Mouse (Mus musculus): ENCODE data around the gene Slc34a1. TPM values are rescaled to one million over a fixed set of nuclear protein-coding genes. Genes with fewer than 3 reads are reported as not detected.

Slc34a1 gene
- polyA plus RNA-seq (2015; fragmentation: Nextera tagmentation; extraction: Ambion mirVana), result not detected in 2 replicates

DNA sequence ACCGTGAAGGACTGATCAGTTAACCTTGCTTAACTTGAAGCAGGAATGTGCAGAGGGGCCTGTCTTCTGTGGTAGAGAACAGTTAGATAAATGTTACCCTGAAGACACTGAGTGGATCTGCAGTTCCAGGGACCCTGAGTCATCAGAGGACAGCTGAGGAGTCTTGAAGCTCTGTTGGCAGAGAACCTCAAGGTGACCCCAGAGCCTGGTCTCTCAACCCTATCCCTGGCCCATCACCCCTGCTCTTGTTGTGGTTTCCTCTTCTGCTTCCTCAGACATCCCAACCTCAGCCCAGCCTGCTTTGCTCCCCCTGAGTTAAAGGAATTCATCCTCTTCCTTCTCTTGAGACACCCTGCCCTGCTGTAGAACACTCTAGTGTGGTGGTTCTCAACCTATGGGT is at the start of gene Slc34a1:
Slc34a1 (plus strand) TSS at position 100 of the 400 bp plus-strand sequence.
- H3K36me3 ChIP-seq (ENCODE audit: control insufficient read depth, insufficient read depth, low read length), result no peaks in the 10 kb centered on the region
- H3K4me1 ChIP-seq (ENCODE audit: control insufficient read depth, insufficient read depth, low read length), result no peaks in the 10 kb centered on the region
- 80% methylated on average over 1 of the region's 1 CpGs for WGBS
- ATAC-seq, result no peak
- H3K27me3 ChIP-seq (ENCODE audit: control insufficient read depth, insufficient read depth, low read depth, low read length), result no peaks in the 10 kb centered on the region
- no peak within 1 kb of the TSS for H3K9ac ChIP-seq (ENCODE audit: low read depth, low read length)
- H3K4me3 ChIP-seq (ENCODE audit: low read depth, low read length), result no peak within 1 kb of the TSS
- no peak within 1 kb of the TSS for H3K27ac ChIP-seq (ENCODE audit: low read length)
- H3K4me2 ChIP-seq (ENCODE audit: low read length), result no peak within 1 kb of the TSS
- no peaks in the 10 kb centered on the region for H3K9me3 ChIP-seq (replicated peaks; ENCODE audit: control insufficient read depth, low read length, poor library complexity, severe bottlenecking)

DNA sequence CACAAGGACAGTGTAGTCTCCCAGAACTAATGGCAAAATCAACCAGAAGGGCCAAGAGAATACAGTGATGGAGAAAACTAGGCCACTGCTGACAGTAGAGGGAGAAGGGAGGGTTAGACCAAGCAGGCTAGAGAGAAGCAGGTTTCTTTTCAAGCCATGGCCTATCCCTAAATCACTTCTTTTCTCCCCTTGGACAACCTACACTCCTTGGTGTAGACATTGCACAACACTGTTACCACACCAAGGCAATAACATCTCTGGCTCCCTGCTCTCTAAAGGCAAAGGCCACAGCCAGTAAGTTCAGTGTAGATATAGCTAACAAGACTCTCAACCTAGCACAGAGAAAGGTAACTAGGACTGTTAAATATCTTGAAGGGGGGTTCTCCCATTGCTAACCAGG is 36.8 kb upstream of the Slc34a1 start:
- Histone ChIP-seq H3K27me3 (ENCODE audit: control insufficient read depth, insufficient read depth, low read depth, low read length) (no peaks in the 10 kb centered on the region), H3K9ac (ENCODE audit: low read depth, low read length) (0 out of 2 replicates have a peak overlapping the region, but pooled peaks have one; percentile 8), H3K27ac (ENCODE audit: low read length) (no peak overlapping the region), H3K4me3 (ENCODE audit: low read depth, low read length) (peak overlapping the region; percentile 7), H3K36me3 (ENCODE audit: control insufficient read depth, insufficient read depth, low read length) (peaks cover 2% of the 10 kb centered on the region; the same call in 1 of the 2 replicates), H3K4me2 (ENCODE audit: low read length) (peak overlapping the region; percentile 64), H3K4me1 (ENCODE audit: control insufficient read depth, insufficient read depth, low read length) (peaks cover 11% of the 10 kb centered on the region), H3K9me3 (replicated peaks; ENCODE audit: control insufficient read depth, low read length, poor library complexity, severe bottlenecking) (no peaks in the 10 kb centered on the region)
- no peak for ATAC-seq

DNA sequence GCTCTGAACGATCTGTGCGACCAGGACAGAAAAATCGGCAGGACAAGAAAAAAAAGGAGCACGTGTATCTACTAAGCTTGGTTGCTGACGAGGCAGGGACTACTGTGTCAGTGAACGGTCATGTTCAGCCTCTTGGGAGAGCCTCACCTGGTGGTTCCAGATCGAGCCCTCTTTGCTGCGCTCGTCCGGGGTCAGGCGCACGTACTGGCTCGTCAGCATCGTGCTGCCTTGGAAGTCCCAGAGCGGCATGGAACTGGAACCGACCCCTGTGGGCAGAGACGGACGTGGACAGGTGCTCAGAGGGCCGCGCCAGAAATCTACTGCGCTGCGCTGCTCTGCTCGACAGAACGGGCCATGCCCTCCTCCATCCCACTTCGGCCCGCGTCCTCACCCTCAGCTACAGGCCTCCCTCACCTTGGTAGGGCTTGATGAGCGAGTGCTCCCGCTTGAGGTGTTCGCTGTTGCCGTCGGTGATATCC is 36.0 kb upstream of the Slc34a1 start:
- 1% methylated on average over 32 of the region's 32 CpGs for WGBS
- H3K9me3 ChIP-seq (replicated peaks; ENCODE audit: control insufficient read depth, low read length, poor library complexity, severe bottlenecking), result no peaks in the 10 kb centered on the region
- ATAC-seq, result peak; percentile 69

DNA sequence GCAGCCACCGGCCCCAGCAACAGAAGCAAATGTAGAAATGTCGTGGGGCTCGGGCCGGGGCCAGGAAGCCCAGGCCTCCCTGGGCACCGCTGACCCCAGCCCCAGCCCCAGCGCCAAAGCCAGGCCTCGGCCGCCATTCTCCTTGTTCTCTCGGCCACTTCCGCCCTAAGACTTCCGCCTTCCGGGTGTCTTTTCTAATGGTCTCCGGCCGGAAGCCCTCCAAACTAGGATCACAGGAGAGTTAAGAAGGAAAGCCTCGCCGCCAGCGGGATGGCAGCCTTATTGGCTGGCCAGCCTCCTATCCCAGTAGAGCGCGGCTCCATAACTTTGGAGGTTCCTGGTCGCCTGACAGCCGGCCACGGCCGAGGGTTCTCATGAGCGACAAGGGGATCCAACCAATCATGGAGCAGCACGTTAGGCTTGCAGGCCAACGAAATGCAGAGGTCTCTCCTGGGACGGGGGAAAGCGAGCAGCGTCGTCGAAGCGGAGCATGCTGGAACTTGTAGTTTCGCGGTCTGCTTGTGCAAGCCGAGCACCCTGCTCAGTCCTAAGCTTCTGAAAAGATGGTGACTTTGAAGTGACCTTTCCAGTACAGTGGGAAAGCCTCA is 35.4 kb upstream of the Slc34a1 start, which contains the start of gene Lman2:
Lman2 (minus strand) TSS at position 331 of the 608 bp plus-strand sequence.
- Histone ChIP-seq H3K9me3 (replicated peaks; ENCODE audit: control insufficient read depth, low read length, poor library complexity, severe bottlenecking) (no peaks in the 10 kb centered on the region), H3K36me3 (ENCODE audit: control insufficient read depth, insufficient read depth, low read length) (peaks cover 2% of the 10 kb centered on the region; the same call in 1 of the 2 replicates)
- WGBS, result 0% methylated on average over 35 of the region's 35 CpGs

More for the DNA sequence above, 36.0 kb upstream of the Slc34a1 start:
- H3K4me3 ChIP-seq (ENCODE audit: low read depth, low read length), result peak overlapping the region; percentile 71
- peaks cover 2% of the 10 kb centered on the region; the same call in 1 of the 2 replicates for H3K36me3 ChIP-seq (ENCODE audit: control insufficient read depth, insufficient read depth, low read length)
- H3K4me1 ChIP-seq (ENCODE audit: control insufficient read depth, insufficient read depth, low read length), result peaks cover 11% of the 10 kb centered on the region
- H3K27ac ChIP-seq (ENCODE audit: low read length), result peak overlapping the region; percentile 88
- H3K27me3 ChIP-seq (ENCODE audit: control insufficient read depth, insufficient read depth, low read depth, low read length), result no peaks in the 10 kb centered on the region
- H3K9ac ChIP-seq (ENCODE audit: low read depth, low read length), result peak overlapping the region; percentile 91
- peak overlapping the region; percentile 64 for H3K4me2 ChIP-seq (ENCODE audit: low read length)

DNA sequence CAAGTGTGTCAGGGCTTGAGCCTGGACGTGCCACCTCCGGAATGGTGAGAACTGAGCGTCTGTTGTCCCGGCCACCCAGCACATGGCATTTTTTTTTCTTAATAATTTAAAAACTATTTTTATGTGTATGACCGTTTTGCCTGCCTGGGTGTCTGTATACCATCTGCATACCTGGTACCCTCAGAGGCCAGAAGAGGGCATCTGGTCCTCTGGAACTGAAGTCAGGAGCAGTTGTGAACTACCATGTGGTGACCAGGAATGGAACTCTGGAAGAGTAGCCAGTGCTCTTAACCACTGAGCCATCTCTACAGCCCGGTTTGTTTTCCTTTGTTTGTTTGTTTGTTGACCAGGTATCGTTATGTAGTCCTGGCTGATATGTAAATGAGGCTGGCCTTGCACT is 29.6 kb upstream of the Slc34a1 start:
- Histone ChIP-seq H3K27me3 (ENCODE audit: control insufficient read depth, insufficient read depth, low read depth, low read length) (no peaks in the 10 kb centered on the region; the same call in none of the 2 replicates), H3K4me2 (ENCODE audit: low read length) (no peak overlapping the region), H3K36me3 (ENCODE audit: control insufficient read depth, insufficient read depth, low read length) (no peaks in the 10 kb centered on the region), H3K4me3 (ENCODE audit: low read depth, low read length) (no peak overlapping the region), H3K9ac (ENCODE audit: low read depth, low read length) (no peak overlapping the region), H3K9me3 (replicated peaks; ENCODE audit: control insufficient read depth, low read length, poor library complexity, severe bottlenecking) (no peaks in the 10 kb centered on the region), H3K4me1 (ENCODE audit: control insufficient read depth, insufficient read depth, low read length) (no peaks in the 10 kb centered on the region), H3K27ac (ENCODE audit: low read length) (no peak overlapping the region)
- WGBS, result 80% methylated on average over 7 of the region's 7 CpGs
- no peak for ATAC-seq

More for the DNA sequence above, 35.4 kb upstream of the Slc34a1 start, which contains the start of gene Lman2:
- Histone ChIP-seq H3K27ac (ENCODE audit: low read length) (peak within 1 kb of the TSS; percentile 88), H3K27me3 (ENCODE audit: control insufficient read depth, insufficient read depth, low read depth, low read length) (no peaks in the 10 kb centered on the region), H3K4me3 (ENCODE audit: low read depth, low read length) (peak within 1 kb of the TSS; percentile 71), H3K9ac (ENCODE audit: low read depth, low read length) (peak within 1 kb of the TSS; percentile 91), H3K4me1 (ENCODE audit: control insufficient read depth, insufficient read depth, low read length) (peaks cover 11% of the 10 kb centered on the region), H3K4me2 (ENCODE audit: low read length) (peak within 1 kb of the TSS; percentile 64)
- ATAC-seq, result peak; percentile 99

DNA sequence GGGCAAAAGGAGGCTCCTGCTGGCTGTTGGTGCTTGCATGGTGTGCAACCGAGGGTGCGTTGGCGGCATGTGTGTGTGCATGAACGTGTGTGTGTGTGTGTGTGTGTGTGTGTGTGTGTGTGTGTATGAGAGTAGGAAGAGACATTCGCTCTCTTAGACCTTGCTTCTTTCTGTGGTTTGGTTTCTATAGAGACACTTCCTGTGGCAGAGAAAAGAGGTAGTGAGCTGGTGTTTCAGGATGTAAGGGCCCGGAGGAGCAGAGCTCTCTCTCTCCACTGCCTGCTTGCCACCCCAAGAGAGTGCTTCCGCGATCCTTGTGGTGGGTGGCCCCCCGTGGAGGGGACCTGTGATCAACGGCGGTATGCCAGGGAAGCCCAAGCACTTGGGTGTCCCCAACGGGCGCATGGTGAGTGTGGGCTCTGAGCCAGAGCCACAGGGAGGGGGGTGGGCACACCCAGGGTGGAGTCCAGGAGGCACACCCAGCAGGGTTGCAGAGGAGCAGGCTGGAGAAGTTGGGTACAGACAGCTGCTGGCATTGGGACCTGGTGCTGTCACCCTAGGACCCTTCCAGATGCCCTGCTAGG is 28.4 kb upstream of the Slc34a1 start, which contains the start of gene Rgs14:
Rgs14 (plus strand) TSS at position 202 of the 584 bp plus-strand sequence.
- Histone ChIP-seq H3K4me3 (ENCODE audit: low read depth, low read length) (no peak within 1 kb of the TSS), H3K9ac (ENCODE audit: low read depth, low read length) (no peak within 1 kb of the TSS), H3K4me1 (ENCODE audit: control insufficient read depth, insufficient read depth, low read length) (no peaks in the 10 kb centered on the region), H3K9me3 (replicated peaks; ENCODE audit: control insufficient read depth, low read length, poor library complexity, severe bottlenecking) (no peaks in the 10 kb centered on the region), H3K36me3 (ENCODE audit: control insufficient read depth, insufficient read depth, low read length) (no peaks in the 10 kb centered on the region), H3K27ac (ENCODE audit: low read length) (no peak within 1 kb of the TSS), H3K4me2 (ENCODE audit: low read length) (no peak within 1 kb of the TSS), H3K27me3 (ENCODE audit: control insufficient read depth, insufficient read depth, low read depth, low read length) (peaks cover 7% of the 10 kb centered on the region)
- no peak for ATAC-seq
- 62% methylated on average over 13 of the region's 13 CpGs for WGBS

DNA sequence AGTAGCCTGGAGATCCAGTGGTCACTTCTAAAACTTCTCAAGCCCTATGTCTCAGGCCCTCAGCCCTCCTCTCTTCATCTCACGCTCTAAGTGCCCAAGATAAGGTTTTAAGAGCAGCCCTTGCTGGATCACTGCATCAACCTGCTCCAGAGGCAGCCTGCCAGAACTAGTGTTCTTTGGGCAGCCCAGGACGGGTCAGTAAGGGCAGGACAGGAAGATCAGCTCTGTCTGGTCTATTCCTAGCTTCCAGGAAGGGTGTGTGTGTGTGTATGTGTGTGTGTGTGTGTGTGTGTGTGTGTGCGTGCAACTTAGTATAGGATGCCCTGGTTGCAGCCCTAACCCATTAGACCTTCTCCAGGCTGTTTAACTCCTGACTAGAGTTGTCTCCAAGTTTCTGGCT is 27.8 kb upstream of the Slc34a1 start:
- Histone ChIP-seq H3K4me3 (ENCODE audit: low read depth, low read length) (no peak overlapping the region), H3K27ac (ENCODE audit: low read length) (no peak overlapping the region), H3K4me1 (ENCODE audit: control insufficient read depth, insufficient read depth, low read length) (no peaks in the 10 kb centered on the region), H3K9me3 (replicated peaks; ENCODE audit: control insufficient read depth, low read length, poor library complexity, severe bottlenecking) (no peaks in the 10 kb centered on the region), H3K36me3 (ENCODE audit: control insufficient read depth, insufficient read depth, low read length) (no peaks in the 10 kb centered on the region), H3K27me3 (ENCODE audit: control insufficient read depth, insufficient read depth, low read depth, low read length) (peaks cover 7% of the 10 kb centered on the region), H3K4me2 (ENCODE audit: low read length) (no peak overlapping the region), H3K9ac (ENCODE audit: low read depth, low read length) (no peak overlapping the region)
- WGBS, result 70% methylated on average over 3 of the region's 3 CpGs
- no peak for ATAC-seq

DNA sequence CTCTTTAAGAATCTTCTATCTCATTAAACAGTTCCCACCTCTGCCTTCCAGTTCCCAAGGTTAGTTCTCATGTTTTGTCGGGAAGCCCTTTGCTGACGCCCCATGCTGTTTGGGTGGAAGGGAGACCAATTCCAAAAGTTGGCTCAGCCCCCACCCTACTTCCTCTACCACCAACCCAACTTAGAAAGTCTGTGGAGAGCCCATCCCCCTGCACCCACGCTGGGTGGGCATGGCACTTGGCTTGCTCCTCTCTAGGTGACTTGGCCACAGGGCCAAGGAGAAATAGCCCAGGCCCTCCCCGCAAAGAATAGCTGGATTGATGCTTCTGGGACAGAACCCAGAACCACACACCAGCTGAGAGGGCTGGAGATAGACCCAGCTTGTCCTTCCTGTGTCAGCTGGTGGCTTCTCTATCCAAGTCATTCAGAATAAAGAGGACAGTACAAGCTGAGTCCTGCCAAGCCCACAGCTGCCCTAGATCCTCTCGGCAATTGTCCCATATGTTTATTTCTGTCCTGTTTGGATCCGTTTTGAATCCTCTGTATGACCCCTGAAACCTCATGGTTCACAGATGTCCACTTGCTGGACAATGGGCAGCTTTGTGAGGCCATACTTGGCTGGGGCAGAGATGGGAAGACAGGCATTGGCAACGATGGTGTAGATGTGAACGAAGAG is 26.8 kb upstream of the Slc34a1 start:
- Histone ChIP-seq H3K4me3 (ENCODE audit: low read depth, low read length) (no peak overlapping the region), H3K27me3 (ENCODE audit: control insufficient read depth, insufficient read depth, low read depth, low read length) (peaks cover 7% of the 10 kb centered on the region), H3K4me1 (ENCODE audit: control insufficient read depth, insufficient read depth, low read length) (no peaks in the 10 kb centered on the region), H3K36me3 (ENCODE audit: control insufficient read depth, insufficient read depth, low read length) (no peaks in the 10 kb centered on the region), H3K4me2 (ENCODE audit: low read length) (no peak overlapping the region), H3K9me3 (replicated peaks; ENCODE audit: control insufficient read depth, low read length, poor library complexity, severe bottlenecking) (no peaks in the 10 kb centered on the region), H3K27ac (ENCODE audit: low read length) (no peak overlapping the region), H3K9ac (ENCODE audit: low read depth, low read length) (no peak overlapping the region)
- no peak for ATAC-seq
- 71% methylated on average over 8 of the region's 8 CpGs for WGBS
